Mouse (Mus musculus) spleen, adult 2 months (tissue): ENCODE measurements around the gene Wdr91.

Experiments
- CTCF ChIP-seq: fragments of 200-500 bp; IDR thresholded peaks from 2 replicates; pipeline ENCODE4 v1.5.1; 2011; ENCODE audit warnings: mild to moderate bottlenecking, inconsistent platforms; ENCODE audit not compliant: insufficient read depth, insufficient read length, insufficient replicate concordance; ENCODE audit errors: extremely low read depth
- POLR2A ChIP-seq: fragments of 200-500 bp; IDR thresholded peaks from 2 replicates; pipeline ENCODE4 v1.6.1; 2011; ENCODE audit warnings: low read depth, low read length, inconsistent platforms

- TF ChIP-seq CTCF = no peak
- TF ChIP-seq POLR2A = no peak
Measured at GRCm38 (mm10) chr6:34907696-34908260, 2.9 kb downstream of the Wdr91 start.
